Mouse (Mus musculus): ENCODE data around the gene Efcab3. TPM values are rescaled to one million over a fixed set of nuclear protein-coding genes. Genes with fewer than 3 reads are reported as not detected.
A peak's percentile ranks its signal among the peaks of the same experiment; 100 is the strongest.

Gene Efcab3
- polyA plus RNA-seq, 1 experiment from 2014 or later, result 1.6 TPM

DNA sequence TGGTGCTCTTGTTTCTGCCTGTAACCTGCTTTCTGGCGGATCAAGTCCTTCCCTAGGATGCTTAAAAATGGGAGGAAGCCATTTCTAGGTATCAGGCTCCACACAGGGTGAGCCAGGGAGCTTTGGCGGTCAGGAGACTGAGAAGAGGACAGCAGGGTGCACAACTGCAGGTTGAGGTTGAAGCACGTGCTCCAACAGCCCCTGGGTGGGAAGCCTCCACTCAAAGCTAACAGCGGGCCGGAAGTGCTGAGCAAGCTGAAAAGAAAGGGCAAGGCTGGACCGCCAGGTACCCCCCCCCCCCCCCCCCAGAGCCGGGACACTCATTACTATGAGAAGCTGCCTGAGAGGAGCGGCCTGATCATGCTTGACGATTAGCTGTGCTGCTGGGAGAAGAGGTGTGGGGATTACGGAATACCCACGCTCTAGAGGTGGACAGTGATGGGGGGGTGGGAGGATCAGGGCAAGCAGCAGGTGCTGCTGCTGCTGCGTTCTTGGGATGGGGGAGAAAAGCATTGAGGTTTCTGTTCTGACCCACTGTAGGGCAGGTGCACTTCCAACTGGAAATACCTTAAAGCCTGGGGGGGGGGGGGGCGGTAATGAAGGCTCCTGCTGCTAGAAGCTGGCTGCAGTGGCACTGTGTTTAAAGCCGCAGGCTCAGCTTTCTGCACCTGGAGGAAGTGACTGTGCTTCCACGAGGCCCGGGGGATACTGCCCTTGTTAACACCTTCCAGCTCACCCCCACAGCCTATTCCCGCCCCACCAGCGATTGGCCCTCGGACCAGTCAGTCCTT, 88.0 kb downstream of the Efcab3 start:
- Histone ChIP-seq H3K27ac (ENCODE audit: low read depth) (no peak overlapping the region), H3K4me3 (ENCODE audit: low read depth, low read length) (no peak overlapping the region), H3K4me2 (ENCODE audit: low read length) (no peak overlapping the region), H3K36me3 (ENCODE audit: control insufficient read depth, insufficient read depth, low read length) (no peaks in the 10 kb centered on the region), H3K27me3 (replicated peaks; ENCODE audit: control insufficient read depth, insufficient read depth, low read length) (0 out of 2 replicates have a peak, but pooled peaks cover 5% of the 10 kb centered on the region), H3K4me1 (replicated peaks; ENCODE audit: control insufficient read depth, insufficient read depth, low read length) (peaks cover 7% of the 10 kb centered on the region), H3K9me3 (ENCODE audit: control insufficient read depth, low read length) (no peaks in the 10 kb centered on the region), H3K9ac (ENCODE audit: low read length) (no peak overlapping the region)
- 21% methylated on average over 18 of the region's 19 CpGs for WGBS
- ATAC-seq (replicated peaks; ENCODE audit: low FRiP score, low TSS enrichment, low read depth) (no peak), DNase-seq (ENCODE audit: low spot score) (no peak)

DNA sequence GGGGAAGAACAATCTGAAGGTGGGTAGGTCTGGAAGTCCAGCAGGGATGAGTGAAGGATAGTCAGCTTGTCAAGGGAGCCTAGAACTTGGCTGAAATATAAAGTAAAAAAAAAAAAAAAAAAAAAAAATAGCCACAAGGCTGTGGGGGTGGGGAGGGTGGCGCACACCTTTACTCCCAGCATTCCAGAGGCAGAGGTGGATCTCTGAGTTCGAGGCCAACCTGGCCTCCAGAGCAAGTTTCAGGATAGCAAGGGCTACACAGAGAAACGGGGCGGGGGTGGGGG, 88.6 kb downstream of the Efcab3 start:
- Histone ChIP-seq H3K27ac (ENCODE audit: low read depth) (no peak overlapping the region), H3K9ac (ENCODE audit: low read length) (no peak overlapping the region), H3K4me2 (ENCODE audit: low read length) (no peak overlapping the region), H3K36me3 (ENCODE audit: control insufficient read depth, insufficient read depth, low read length) (no peaks in the 10 kb centered on the region), H3K4me1 (replicated peaks; ENCODE audit: control insufficient read depth, insufficient read depth, low read length) (peaks cover 7% of the 10 kb centered on the region), H3K9me3 (ENCODE audit: control insufficient read depth, low read length) (no peaks in the 10 kb centered on the region), H3K27me3 (replicated peaks; ENCODE audit: control insufficient read depth, insufficient read depth, low read length) (0 out of 2 replicates have a peak, but pooled peaks cover 5% of the 10 kb centered on the region), H3K4me3 (ENCODE audit: low read depth, low read length) (no peak overlapping the region)
- 86% methylated on average over 1 of the region's 4 CpGs for WGBS
- DNase-seq (ENCODE audit: low spot score) (no peak), ATAC-seq (replicated peaks; ENCODE audit: low FRiP score, low TSS enrichment, low read depth) (no peak)

DNA sequence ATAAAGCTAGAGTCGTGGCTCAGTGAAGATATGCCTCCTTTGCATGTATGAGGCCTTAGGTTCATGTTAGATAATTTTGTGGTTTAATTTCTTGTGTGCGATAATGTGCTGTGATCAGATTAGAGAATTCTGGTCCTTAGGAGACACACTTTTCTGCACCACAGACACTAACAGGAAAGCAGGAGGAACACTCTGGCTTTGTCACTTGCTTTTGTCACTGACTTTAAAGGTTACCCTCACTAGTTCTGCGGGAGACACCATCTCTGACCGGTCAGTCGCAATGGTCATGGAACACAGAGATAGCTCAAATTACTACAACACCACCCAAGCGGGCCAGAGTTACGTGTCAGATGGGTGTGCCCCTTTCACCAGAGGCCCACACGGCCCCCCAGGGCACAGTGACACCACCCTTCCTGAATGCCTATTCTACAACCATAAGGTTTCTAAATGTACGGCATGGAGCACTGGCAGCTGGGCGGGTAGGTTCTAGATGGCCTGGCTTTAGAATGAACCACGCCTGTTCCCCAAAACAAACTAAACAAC, 89.0 kb downstream of the Efcab3 start:
- no peak overlapping the region for H3K4me2 ChIP-seq (ENCODE audit: low read length)
- no peak for DNase-seq (ENCODE audit: low spot score)
- peaks cover 7% of the 10 kb centered on the region for H3K4me1 ChIP-seq (replicated peaks; ENCODE audit: control insufficient read depth, insufficient read depth, low read length)
- no peak overlapping the region for H3K9ac ChIP-seq (ENCODE audit: low read length)
- no peaks in the 10 kb centered on the region for H3K36me3 ChIP-seq (ENCODE audit: control insufficient read depth, insufficient read depth, low read length)
- H3K27me3 ChIP-seq (replicated peaks; ENCODE audit: control insufficient read depth, insufficient read depth, low read length), result 0 out of 2 replicates have a peak, but pooled peaks cover 5% of the 10 kb centered on the region
- no peak overlapping the region for H3K4me3 ChIP-seq (ENCODE audit: low read depth, low read length)
- WGBS, result 85% methylated on average over 11 of the region's 11 CpGs
- no peak for ATAC-seq (replicated peaks; ENCODE audit: low FRiP score, low TSS enrichment, low read depth)
- no peaks in the 10 kb centered on the region for H3K9me3 ChIP-seq (ENCODE audit: control insufficient read depth, low read length)
- H3K27ac ChIP-seq (ENCODE audit: low read depth), result no peak overlapping the region

DNA sequence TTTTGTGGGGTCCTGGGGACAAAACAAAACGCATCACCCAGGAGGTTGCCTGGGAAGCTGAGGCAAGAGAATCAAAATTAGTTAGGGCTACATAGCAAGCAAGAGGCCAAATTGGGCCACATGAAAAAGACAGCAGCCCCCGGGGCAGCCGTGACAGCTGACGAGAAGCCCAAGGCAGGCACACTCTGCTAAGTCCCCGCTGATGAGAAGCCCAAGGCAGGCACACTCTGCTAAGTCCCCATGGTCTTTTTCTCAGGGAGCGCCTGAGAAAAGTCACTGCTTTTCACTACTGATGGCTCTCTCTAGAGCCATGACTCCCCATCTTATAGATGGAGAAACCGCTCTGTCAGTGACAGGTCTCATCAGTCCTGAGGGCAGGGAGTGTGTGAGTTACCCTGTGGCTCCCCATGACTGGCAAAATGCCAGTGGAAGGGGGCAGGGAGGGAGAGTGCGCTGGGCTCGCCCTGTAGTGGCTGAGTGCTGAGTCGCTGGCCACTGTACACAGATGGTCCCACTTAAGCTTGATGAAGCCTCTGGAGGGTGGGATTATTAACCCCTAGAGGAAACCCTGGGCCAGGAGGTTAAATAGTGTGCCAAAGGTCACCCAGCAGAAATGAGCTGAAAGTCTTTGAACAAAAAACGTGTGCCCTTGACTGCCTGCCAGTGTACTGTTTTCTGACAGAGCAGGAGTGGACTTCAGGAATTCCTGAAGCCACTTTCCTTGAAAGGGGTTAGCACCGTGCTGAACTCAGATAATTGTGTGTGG, 89.9 kb downstream of the Efcab3 start:
- Histone ChIP-seq H3K9ac (ENCODE audit: low read length) (no peak overlapping the region), H3K27me3 (replicated peaks; ENCODE audit: control insufficient read depth, insufficient read depth, low read length) (0 out of 2 replicates have a peak, but pooled peaks cover 5% of the 10 kb centered on the region), H3K36me3 (ENCODE audit: control insufficient read depth, insufficient read depth, low read length) (no peaks in the 10 kb centered on the region), H3K27ac (ENCODE audit: low read depth) (no peak overlapping the region), H3K4me3 (ENCODE audit: low read depth, low read length) (no peak overlapping the region), H3K4me1 (replicated peaks; ENCODE audit: control insufficient read depth, insufficient read depth, low read length) (peaks cover 7% of the 10 kb centered on the region), H3K4me2 (ENCODE audit: low read length) (no peak overlapping the region), H3K9me3 (ENCODE audit: control insufficient read depth, low read length) (no peaks in the 10 kb centered on the region)
- peak; percentile 71; the same call in 1 of the 2 replicates for ATAC-seq (replicated peaks; ENCODE audit: low FRiP score, low TSS enrichment, low read depth)
- DNase-seq (ENCODE audit: low spot score), result peak; percentile 59
- 33% methylated on average over 12 of the region's 12 CpGs for WGBS

DNA sequence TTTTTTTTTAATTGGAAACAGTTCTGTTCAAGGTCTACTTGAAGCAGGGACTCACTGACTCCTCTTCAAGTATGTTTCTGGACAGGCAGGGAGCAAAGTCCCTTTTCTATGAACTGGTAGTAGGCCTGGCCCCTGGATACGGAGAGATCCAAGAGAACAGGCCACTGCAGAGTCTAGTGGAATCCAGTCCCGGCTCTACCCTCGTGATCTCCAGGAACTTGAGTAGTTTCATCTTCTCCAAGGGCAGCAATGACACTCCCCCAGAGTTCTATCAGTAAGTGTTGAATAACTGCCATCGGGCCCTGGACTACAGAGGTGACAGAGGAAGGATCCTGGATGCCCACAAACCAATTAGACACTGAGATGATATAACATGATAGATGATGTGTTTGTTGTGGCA, 92.5 kb downstream of the Efcab3 start:
- H3K4me2 ChIP-seq (ENCODE audit: low read length), result no peak overlapping the region
- no peaks in the 10 kb centered on the region for H3K36me3 ChIP-seq (ENCODE audit: control insufficient read depth, insufficient read depth, low read length)
- H3K4me1 ChIP-seq (replicated peaks; ENCODE audit: control insufficient read depth, insufficient read depth, low read length), result peaks cover 7% of the 10 kb centered on the region
- H3K9ac ChIP-seq (ENCODE audit: low read length), result no peak overlapping the region
- H3K4me3 ChIP-seq (ENCODE audit: low read depth, low read length), result no peak overlapping the region
- H3K9me3 ChIP-seq (ENCODE audit: control insufficient read depth, low read length), result no peaks in the 10 kb centered on the region
- H3K27me3 ChIP-seq (replicated peaks; ENCODE audit: control insufficient read depth, insufficient read depth, low read length), result 0 out of 2 replicates have a peak, but pooled peaks cover under 1% of the 10 kb centered on the region
- ATAC-seq (replicated peaks; ENCODE audit: low FRiP score, low TSS enrichment, low read depth), result no peak
- no peak overlapping the region for H3K27ac ChIP-seq (ENCODE audit: low read depth)
- DNase-seq (ENCODE audit: low spot score), result no peak
- WGBS, result 72% methylated on average over 4 of the region's 4 CpGs

DNA sequence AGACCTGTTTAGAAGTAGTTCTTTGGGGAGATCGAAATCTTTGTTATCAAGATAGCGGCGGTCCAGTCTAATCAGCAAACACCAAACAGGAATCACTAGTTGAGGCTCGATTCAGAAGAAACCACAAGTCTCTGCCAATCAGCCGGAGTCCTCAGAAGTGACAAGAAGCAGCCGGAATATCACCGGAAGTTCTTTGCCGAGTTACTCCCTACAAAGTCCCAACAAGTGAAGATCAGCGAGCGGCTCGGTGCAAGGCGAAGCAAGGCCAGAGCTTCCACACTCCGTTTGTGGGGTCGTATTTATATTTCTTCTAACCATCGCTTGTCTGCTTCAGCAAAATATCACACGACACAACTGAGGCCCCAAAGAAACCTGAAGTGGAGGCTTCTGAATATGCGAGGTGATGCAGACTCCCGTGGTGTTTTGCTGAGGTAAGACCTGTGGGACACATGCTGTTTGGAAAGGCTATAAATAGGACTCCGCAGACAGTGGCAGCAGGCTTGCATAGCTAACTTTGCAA, 93.4 kb downstream of the Efcab3 start:
- no peak for DNase-seq (ENCODE audit: low spot score)
- no peak overlapping the region for H3K4me3 ChIP-seq (ENCODE audit: low read depth, low read length)

DNA sequence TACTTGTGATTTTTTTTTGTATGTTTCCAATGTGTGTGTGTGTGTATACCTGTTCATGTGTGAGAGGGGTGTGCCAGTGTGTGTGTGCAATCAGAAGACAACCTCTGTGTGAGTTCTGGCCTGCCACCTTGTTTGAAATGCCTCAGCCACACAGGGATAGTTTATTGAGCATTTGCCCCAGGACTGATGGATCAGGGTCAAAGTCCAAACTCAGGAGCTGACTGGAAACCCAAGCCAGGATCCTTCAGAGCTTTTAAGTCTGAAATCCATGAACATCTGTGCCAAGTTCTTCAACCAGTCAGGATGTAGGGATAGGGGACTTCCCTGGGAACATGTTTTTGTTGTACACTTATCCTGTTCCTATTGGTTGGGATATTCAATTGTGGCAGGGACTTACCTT, 94.7 kb downstream of the Efcab3 start:
- H3K27ac ChIP-seq (ENCODE audit: low read depth), result no peak overlapping the region
- H3K4me3 ChIP-seq (ENCODE audit: low read depth, low read length), result no peak overlapping the region
- H3K9ac ChIP-seq (ENCODE audit: low read length), result no peak overlapping the region
- H3K27me3 ChIP-seq (replicated peaks; ENCODE audit: control insufficient read depth, insufficient read depth, low read length), result no peaks in the 10 kb centered on the region
- H3K4me1 ChIP-seq (replicated peaks; ENCODE audit: control insufficient read depth, insufficient read depth, low read length), result peaks cover 6% of the 10 kb centered on the region
- H3K9me3 ChIP-seq (ENCODE audit: control insufficient read depth, low read length), result peaks cover 8% of the 10 kb centered on the region; the same call in 1 of the 2 replicates
- ATAC-seq (replicated peaks; ENCODE audit: low FRiP score, low TSS enrichment, low read depth) (no peak), DNase-seq (ENCODE audit: low spot score) (no peak)
- H3K36me3 ChIP-seq (ENCODE audit: control insufficient read depth, insufficient read depth, low read length), result no peaks in the 10 kb centered on the region
- no peak overlapping the region for H3K4me2 ChIP-seq (ENCODE audit: low read length)

More for the DNA sequence above, 93.4 kb downstream of the Efcab3 start:
- no peaks in the 10 kb centered on the region for H3K9me3 ChIP-seq (ENCODE audit: control insufficient read depth, low read length)
- 83% methylated on average over 19 of the region's 19 CpGs for WGBS
- H3K4me2 ChIP-seq (ENCODE audit: low read length), result no peak overlapping the region
- H3K9ac ChIP-seq (ENCODE audit: low read length), result no peak overlapping the region
- H3K27ac ChIP-seq (ENCODE audit: low read depth), result no peak overlapping the region
- no peaks in the 10 kb centered on the region for H3K27me3 ChIP-seq (replicated peaks; ENCODE audit: control insufficient read depth, insufficient read depth, low read length)
- ATAC-seq (replicated peaks; ENCODE audit: low FRiP score, low TSS enrichment, low read depth), result no peak
- no peaks in the 10 kb centered on the region for H3K36me3 ChIP-seq (ENCODE audit: control insufficient read depth, insufficient read depth, low read length)
- peaks cover 7% of the 10 kb centered on the region for H3K4me1 ChIP-seq (replicated peaks; ENCODE audit: control insufficient read depth, insufficient read depth, low read length)

DNA sequence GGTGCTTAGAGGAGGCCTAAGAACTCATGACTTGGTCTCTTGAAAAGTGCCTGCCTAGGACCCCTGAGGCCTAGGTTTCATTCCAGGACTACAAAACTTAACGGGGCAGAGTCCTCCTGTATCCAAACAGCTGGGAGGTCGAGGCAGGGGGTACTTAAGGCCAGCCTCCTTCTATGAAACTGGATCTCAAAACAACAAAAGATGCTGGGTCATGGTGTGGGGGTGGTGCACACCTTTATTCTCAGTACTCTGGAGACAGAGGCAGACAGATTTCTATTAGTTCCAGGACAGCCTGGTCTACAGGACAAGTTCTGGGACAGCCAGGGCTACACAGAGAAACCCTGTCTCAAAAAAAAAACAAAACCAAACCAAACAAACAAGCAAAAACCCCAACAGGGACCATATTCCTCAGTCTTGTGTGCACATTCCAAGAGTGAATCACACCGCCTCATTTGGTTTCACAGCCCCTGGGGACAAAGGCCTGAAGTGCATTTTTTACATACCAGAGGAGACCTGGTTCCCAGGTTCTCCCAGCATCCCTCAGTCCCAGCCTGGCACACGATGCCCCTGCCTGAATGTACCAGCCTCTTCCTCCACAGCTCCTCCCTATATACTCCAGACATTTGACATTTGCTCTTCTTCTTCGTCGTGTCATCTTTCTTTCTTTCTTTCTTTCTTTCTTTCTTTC, 96.4 kb downstream of the Efcab3 start:
- no peak overlapping the region for H3K4me2 ChIP-seq (ENCODE audit: low read length)
- DNase-seq (ENCODE audit: low spot score), result no peak
- 57% methylated on average over 6 of the region's 6 CpGs for WGBS
- no peak for ATAC-seq (replicated peaks; ENCODE audit: low FRiP score, low TSS enrichment, low read depth)
- H3K9me3 ChIP-seq (ENCODE audit: control insufficient read depth, low read length), result peaks cover 13% of the 10 kb centered on the region
- H3K27me3 ChIP-seq (replicated peaks; ENCODE audit: control insufficient read depth, insufficient read depth, low read length), result no peaks in the 10 kb centered on the region
- no peak overlapping the region for H3K9ac ChIP-seq (ENCODE audit: low read length)
- no peaks in the 10 kb centered on the region for H3K4me1 ChIP-seq (replicated peaks; ENCODE audit: control insufficient read depth, insufficient read depth, low read length)
- no peak overlapping the region for H3K4me3 ChIP-seq (ENCODE audit: low read depth, low read length)
- H3K27ac ChIP-seq (ENCODE audit: low read depth), result no peak overlapping the region
- no peaks in the 10 kb centered on the region for H3K36me3 ChIP-seq (ENCODE audit: control insufficient read depth, insufficient read depth, low read length)

Data from intestine, embryonic 14.5 days (tissue).